Mouse (Mus musculus): ENCODE measurements around the gene Cbln3. TPM values are rescaled to one million over a fixed set of nuclear protein-coding genes. Genes with fewer than 3 reads are reported as not detected.

Cbln3 gene
- polyA plus RNA-seq (2015; fragmentation: Nextera tagmentation; extraction: Ambion mirVana), result 0.28 and 0.30 TPM in 2 replicates

DNA sequence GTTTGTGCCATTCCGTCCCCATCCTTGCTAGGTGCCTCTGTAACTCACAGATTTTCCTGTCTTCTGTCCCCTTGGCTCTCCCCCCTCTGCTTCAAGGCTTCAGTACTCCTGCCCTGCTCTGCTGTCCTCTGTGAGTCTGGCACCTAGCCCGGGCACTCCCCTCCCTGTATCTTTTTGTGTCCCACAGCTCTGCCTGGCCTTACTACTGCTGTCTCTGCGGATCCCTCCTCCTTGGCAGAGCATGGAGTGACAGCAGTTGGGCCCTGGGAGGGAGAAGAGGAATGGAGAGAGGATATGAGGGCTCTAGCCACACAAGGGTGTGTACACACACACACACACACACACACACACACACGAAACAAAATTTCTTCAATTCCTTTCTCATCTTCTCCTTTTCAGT is at the start of gene Cbln3:
Cbln3 (minus strand) TSS at position 227 of the 400 bp plus-strand sequence.
- Histone ChIP-seq H3K36me3 (peaks cover 29% of the 10 kb centered on the region), H3K4me1 (peaks cover 39% of the 10 kb centered on the region), H3K9ac (peak within 1 kb of the TSS; percentile 91), H3K4me2 (peak within 1 kb of the TSS; percentile 88), H3K27ac (peak within 1 kb of the TSS; percentile 95), H3K4me3 (peak within 1 kb of the TSS; percentile 77), H3K27me3 (no peaks in the 10 kb centered on the region), H3K9me3 (no peaks in the 10 kb centered on the region)
- WGBS, result 43% methylated on average over 4 of the region's 4 CpGs
- no peak for ATAC-seq (ENCODE audit: insufficient number of reproducible peaks, insufficient read depth, low FRiP score, low TSS enrichment, low read depth)

DNA sequence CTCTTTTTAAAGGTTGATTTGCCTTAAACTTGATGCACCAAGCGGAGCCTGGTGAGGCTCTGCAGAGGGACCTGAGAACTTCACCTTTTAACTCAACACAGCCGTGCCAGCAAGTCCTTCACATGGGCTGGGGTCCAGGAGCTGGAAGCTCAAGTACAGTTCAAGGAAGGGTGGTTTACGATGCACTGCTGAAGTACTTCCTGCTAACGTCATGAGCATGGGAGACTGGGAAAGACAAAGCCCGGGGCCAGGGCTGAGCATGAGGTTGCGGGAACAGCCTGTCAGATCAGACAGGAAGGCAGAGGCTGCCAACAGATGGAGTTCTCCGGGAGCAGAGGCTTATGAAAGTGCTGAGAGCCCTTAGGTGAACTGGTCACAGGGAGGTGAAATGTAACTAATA is 49.4 kb upstream of the Cbln3 start:
- H3K4me3 ChIP-seq, result no peak overlapping the region
- H3K4me2 ChIP-seq, result no peak overlapping the region
- H3K9ac ChIP-seq, result 0 out of 2 replicates have a peak overlapping the region, but pooled peaks have one; percentile 36
- H3K4me1 ChIP-seq, result peaks cover 9% of the 10 kb centered on the region; the same call in 1 of the 2 replicates
- H3K27ac ChIP-seq, result no peak overlapping the region
- ATAC-seq (ENCODE audit: insufficient number of reproducible peaks, insufficient read depth, low FRiP score, low TSS enrichment, low read depth), result no peak
- 26% methylated on average over 7 of the region's 7 CpGs for WGBS
- no peaks in the 10 kb centered on the region for H3K27me3 ChIP-seq
- no peaks in the 10 kb centered on the region for H3K36me3 ChIP-seq
- 0 out of 2 replicates have a peak, but pooled peaks cover 5% of the 10 kb centered on the region for H3K9me3 ChIP-seq

GRCm38 (mm10) chr14:55929263-55929997 is 45.2 kb upstream of the Cbln3 start:
- no peaks in the 10 kb centered on the region for H3K36me3 ChIP-seq
- H3K9ac ChIP-seq, result no peak overlapping the region
- peaks cover 9% of the 10 kb centered on the region; the same call in 1 of the 2 replicates for H3K4me1 ChIP-seq
- ATAC-seq (ENCODE audit: insufficient number of reproducible peaks, insufficient read depth, low FRiP score, low TSS enrichment, low read depth), result no peak
- no peak overlapping the region for H3K4me3 ChIP-seq
- 0 out of 2 replicates have a peak, but pooled peaks cover 5% of the 10 kb centered on the region for H3K9me3 ChIP-seq
- no peak overlapping the region for H3K27ac ChIP-seq
- no peaks in the 10 kb centered on the region for H3K27me3 ChIP-seq
- 41% methylated on average over 12 of the region's 12 CpGs for WGBS
- no peak overlapping the region for H3K4me2 ChIP-seq

DNA sequence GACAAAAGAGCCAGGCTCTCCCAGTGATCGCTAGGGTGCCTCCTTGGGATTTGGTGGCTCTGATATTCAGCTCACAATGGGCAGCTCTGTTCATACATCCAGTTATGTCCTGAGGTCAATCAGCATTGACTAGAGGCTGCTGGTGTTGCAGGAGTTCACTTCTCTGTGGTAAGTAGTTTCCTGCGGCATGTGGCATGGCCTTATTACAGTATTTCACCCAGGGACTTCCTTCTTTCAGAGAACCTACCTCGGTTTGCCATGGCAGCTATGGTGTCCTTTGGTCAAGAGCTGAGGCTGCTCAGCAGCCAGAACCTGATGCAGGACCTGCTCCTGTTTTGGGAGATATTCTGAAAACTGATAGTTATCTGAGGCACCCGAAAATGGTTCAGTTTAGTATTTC is 42.7 kb upstream of the Cbln3 start:
- no peak overlapping the region for H3K27ac ChIP-seq
- WGBS, result 76% methylated on average over 4 of the region's 4 CpGs

GRCm38 (mm10) chr14:55922475-55923232 is 38.5 kb upstream of the Cbln3 start:
- Histone ChIP-seq H3K4me2 (no peak overlapping the region), H3K36me3 (no peaks in the 10 kb centered on the region), H3K27ac (no peak overlapping the region), H3K9ac (no peak overlapping the region), H3K9me3 (no peaks in the 10 kb centered on the region), H3K27me3 (no peaks in the 10 kb centered on the region), H3K4me3 (no peak overlapping the region), H3K4me1 (peaks cover 11% of the 10 kb centered on the region; the same call in 1 of the 2 replicates)
- 62% methylated on average over 7 of the region's 7 CpGs for WGBS
- ATAC-seq (ENCODE audit: insufficient number of reproducible peaks, insufficient read depth, low FRiP score, low TSS enrichment, low read depth), result no peak

More for the DNA sequence above, 42.7 kb upstream of the Cbln3 start:
- peaks cover 6% of the 10 kb centered on the region; the same call in 1 of the 2 replicates for H3K4me1 ChIP-seq
- H3K36me3 ChIP-seq, result no peaks in the 10 kb centered on the region
- H3K4me3 ChIP-seq, result no peak overlapping the region
- H3K9ac ChIP-seq, result no peak overlapping the region
- no peak overlapping the region for H3K4me2 ChIP-seq
- no peaks in the 10 kb centered on the region for H3K27me3 ChIP-seq
- ATAC-seq (ENCODE audit: insufficient number of reproducible peaks, insufficient read depth, low FRiP score, low TSS enrichment, low read depth), result no peak
- 0 out of 2 replicates have a peak, but pooled peaks cover 5% of the 10 kb centered on the region for H3K9me3 ChIP-seq

- Histone ChIP-seq H3K9ac (no peak overlapping the region), H3K27ac (no peak overlapping the region), H3K4me3 (no peak overlapping the region), H3K9me3 (no peaks in the 10 kb centered on the region), H3K4me1 (peaks cover 11% of the 10 kb centered on the region; the same call in 1 of the 2 replicates), H3K27me3 (no peaks in the 10 kb centered on the region), H3K4me2 (peak overlapping the region; percentile 38), H3K36me3 (no peaks in the 10 kb centered on the region)
- 37% methylated on average over 14 of the region's 14 CpGs for WGBS
- 0 out of 2 replicates have a peak, but pooled peaks have one; percentile 46 for ATAC-seq (ENCODE audit: insufficient number of reproducible peaks, insufficient read depth, low FRiP score, low TSS enrichment, low read depth)
Measured at GRCm38 (mm10) chr14:55918240-55919082, 34.3 kb upstream of the Cbln3 start.

- Histone ChIP-seq H3K27me3 (no peaks in the 10 kb centered on the region), H3K4me3 (no peak overlapping the region), H3K36me3 (no peaks in the 10 kb centered on the region), H3K9me3 (no peaks in the 10 kb centered on the region), H3K9ac (no peak overlapping the region), H3K27ac (no peak overlapping the region), H3K4me1 (no peaks in the 10 kb centered on the region), H3K4me2 (no peak overlapping the region)
- no peak for ATAC-seq (ENCODE audit: insufficient number of reproducible peaks, insufficient read depth, low FRiP score, low TSS enrichment, low read depth)
- WGBS, result 49% methylated on average over 4 of the region's 4 CpGs
Measured at GRCm38 (mm10) chr14:55913406-55913805, 29.2 kb upstream of the Cbln3 start.

DNA sequence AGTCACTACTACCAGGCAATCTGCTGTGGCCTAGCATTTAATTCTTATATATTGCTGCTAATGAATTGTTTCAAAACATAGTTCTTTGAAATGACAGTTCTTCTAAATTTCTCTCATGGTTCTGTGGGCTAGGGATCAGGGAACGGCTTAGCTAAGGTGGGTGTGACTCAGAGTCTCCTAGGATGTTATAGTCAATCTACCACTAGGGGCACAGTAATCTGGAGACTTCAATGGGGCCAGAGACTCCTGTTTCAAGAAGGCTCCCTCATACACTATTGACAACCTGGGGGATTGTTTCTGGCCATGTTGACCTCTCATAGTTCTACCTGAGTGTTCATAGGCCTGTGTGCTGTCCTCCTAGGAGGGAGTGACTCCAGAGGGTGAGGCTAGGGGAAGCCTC is 21.3 kb upstream of the Cbln3 start:
- Histone ChIP-seq H3K27ac (no peak overlapping the region), H3K36me3 (no peaks in the 10 kb centered on the region), H3K4me2 (no peak overlapping the region), H3K9me3 (no peaks in the 10 kb centered on the region), H3K27me3 (no peaks in the 10 kb centered on the region), H3K4me3 (no peak overlapping the region), H3K4me1 (peaks cover 8% of the 10 kb centered on the region), H3K9ac (no peak overlapping the region)
- 28% methylated on average over 1 of the region's 1 CpGs for WGBS
- ATAC-seq (ENCODE audit: insufficient number of reproducible peaks, insufficient read depth, low FRiP score, low TSS enrichment, low read depth), result no peak

DNA sequence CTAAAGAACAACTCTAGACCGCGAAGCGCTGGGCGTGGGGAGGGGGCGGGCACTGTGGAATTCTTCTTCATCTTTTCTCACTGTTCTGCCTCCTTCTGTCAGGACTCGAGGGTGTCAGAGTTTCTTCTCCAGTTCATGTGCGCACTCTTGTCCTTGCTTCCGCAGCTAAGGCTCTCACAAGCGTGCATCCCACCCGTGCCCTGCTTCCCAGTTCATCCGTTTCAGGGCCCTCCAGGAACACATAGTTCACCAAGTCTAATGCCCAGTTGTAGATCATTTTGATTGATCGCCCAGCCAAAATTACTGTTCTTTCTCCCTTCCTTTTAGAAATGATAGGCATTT is 16.2 kb upstream of the Cbln3 start:
- H3K27me3 ChIP-seq, result no peaks in the 10 kb centered on the region
- peak overlapping the region; percentile 74 for H3K4me2 ChIP-seq
- ATAC-seq (ENCODE audit: insufficient number of reproducible peaks, insufficient read depth, low FRiP score, low TSS enrichment, low read depth), result no peak

GRCm38 (mm10) chr14:55899701-55900413 is 15.7 kb upstream of the Cbln3 start, which contains the start of gene Sdr39u1:
Gene Sdr39u1, minus strand, starts transcription at chr14:55900293.
- Histone ChIP-seq H3K4me2 (peak within 1 kb of the TSS; percentile 74), H3K4me1 (peaks cover 20% of the 10 kb centered on the region), H3K9ac (peak within 1 kb of the TSS; percentile 77), H3K4me3 (peak within 1 kb of the TSS; percentile 47), H3K27ac (peak within 1 kb of the TSS; percentile 73), H3K36me3 (peaks cover 37% of the 10 kb centered on the region), H3K9me3 (no peaks in the 10 kb centered on the region), H3K27me3 (no peaks in the 10 kb centered on the region)
- 2% methylated on average over 39 of the region's 39 CpGs for WGBS
- ATAC-seq (ENCODE audit: insufficient number of reproducible peaks, insufficient read depth, low FRiP score, low TSS enrichment, low read depth), result peak; percentile 90

More for the DNA sequence above, 16.2 kb upstream of the Cbln3 start:
- WGBS, result 5% methylated on average over 12 of the region's 12 CpGs
- H3K27ac ChIP-seq, result peak overlapping the region; percentile 73
- H3K4me3 ChIP-seq, result peak overlapping the region; percentile 47
- H3K4me1 ChIP-seq, result peaks cover 20% of the 10 kb centered on the region
- H3K9ac ChIP-seq, result peak overlapping the region; percentile 77
- no peaks in the 10 kb centered on the region for H3K9me3 ChIP-seq
- peaks cover 32% of the 10 kb centered on the region for H3K36me3 ChIP-seq
